Mouse (Mus musculus) liver, embryonic 14.5 days (tissue): Measurements from ENCODE around the gene Slc51b. TPM values are rescaled to one million over a fixed set of nuclear protein-coding genes. Genes with fewer than 3 reads are reported as not detected.

Experiments
- ATAC-seq: fragments of 200-750 bp; cut with Nextera tagmentation; 2 replicates; pipeline ENCODE4 v1.8.0; 2017; ENCODE audit warnings: moderate number of reproducible peaks, mild to moderate bottlenecking, moderate library complexity; ENCODE audit not compliant: insufficient read depth
- DNase-seq, 3 experiments: peaks; one replicate each; pipeline ENCODE4 v3.0.0-alpha.2; 2012 to 2013; ENCODE audit warnings: low read depth in 3 of 3, low spot score in 3 of 3
- H3K27ac ChIP-seq: fragments of 300-500 bp; sonication (generic); 2 replicates; pipeline ENCODE4 v1.5.1; 2014; ENCODE audit warnings: moderate library complexity, mild to moderate bottlenecking, control low read depth, inconsistent platforms
- H3K27me3 ChIP-seq: fragments of 300-500 bp; sonication (generic); 2 replicates; pipeline ENCODE4 v1.6.1; 2014; ENCODE audit warnings: mild to moderate bottlenecking, low read length, moderate library complexity; ENCODE audit not compliant: control insufficient read depth, insufficient read depth
- H3K36me3 ChIP-seq: fragments of 300-500 bp; sonication (generic); replicated peaks from 2 replicates; pipeline ENCODE4 v1.6.1; 2014; ENCODE audit warnings: low read depth; ENCODE audit not compliant: control insufficient read depth, insufficient read depth
- H3K4me1 ChIP-seq, 2 experiments: fragments of 200-500 bp in 1 of 2; fragments of 300-500 bp in 1 of 2; sonication (generic) in 1 of 2; replicated peaks; 2 replicates each; pipeline ENCODE4 v1.6.1; 2012 to 2014; ENCODE audit warnings: antibody characterized with exemption in 1 of 2, inconsistent platforms in 1 of 2, low read length in 1 of 2; ENCODE audit not compliant: control insufficient read depth in 2 of 2, insufficient read depth in 2 of 2
- H3K4me2 ChIP-seq: fragments of 300-500 bp; sonication (generic); 2 replicates; pipeline ENCODE4 v1.6.1; 2014; ENCODE audit warnings: low read depth, mild to moderate bottlenecking, control low read depth, moderate library complexity
- H3K4me3 ChIP-seq, 2 experiments: fragments of 200-500 bp in 1 of 2; fragments of 300-500 bp in 1 of 2; sonication (generic) in 1 of 2; 2 replicates each; pipeline ENCODE4 v1.5.1; 2012 to 2014; ENCODE audit warnings: low read depth in 2 of 2, low read length in 2 of 2, mild to moderate bottlenecking in 2 of 2, control low read depth in 1 of 2, inconsistent platforms in 1 of 2, moderate library complexity in 1 of 2; ENCODE audit not compliant: insufficient read depth in 1 of 2
- H3K9ac ChIP-seq: fragments of 300-500 bp; sonication (generic); replicated peaks from 2 replicates; pipeline ENCODE4 v1.6.1; 2014; ENCODE audit warnings: mild to moderate bottlenecking, control low read depth, moderate library complexity
- H3K9me3 ChIP-seq: fragments of 300-500 bp; sonication (generic); 2 replicates; pipeline ENCODE4 v1.6.1; 2016; ENCODE audit warnings: low read length, mixed read lengths; ENCODE audit not compliant: control insufficient read depth
- CTCF ChIP-seq: IDR thresholded peaks from 2 replicates; pipeline ENCODE4 v1.5.1; 2016; ENCODE audit warnings: antibody characterized with exemption, low read depth, control low read depth
- EP300 ChIP-seq: IDR thresholded peaks from 2 replicates; pipeline ENCODE4 v1.6.1; 2016; ENCODE audit warnings: antibody characterized with exemption, low read depth
- WGBS: fragments of 180-500 bp; shearing (Covaris S2); extraction: QIAGEN DNeasy Blood & Tissue Kit; methylation state at CpG from one replicate; pipeline ENCODE4 v1.1.7; 2014; ENCODE audit not compliant: insufficient replicate concordance; 5-methylcytosine and 5-hydroxymethylcytosine counted together
- polyA plus RNA-seq, 2 experiments: library from polyadenylated mRNA; depleted of rRNA in 1 of 2; stranded (reverse) in 1 of 2; unstranded in 1 of 2; fragments of >200 nt; fragmentation: Nextera tagmentation in 1 of 2; extraction: Ambion mirVana in 1 of 2; gene quantifications; 2 replicates each; pipeline versions ENCODE4 v1.2.1 to v1.2.3; 2012 to 2014

The Slc51b gene
- polyA plus RNA-seq, 2 experiments, result 0.04 TPM; not detected in 1

DNA sequence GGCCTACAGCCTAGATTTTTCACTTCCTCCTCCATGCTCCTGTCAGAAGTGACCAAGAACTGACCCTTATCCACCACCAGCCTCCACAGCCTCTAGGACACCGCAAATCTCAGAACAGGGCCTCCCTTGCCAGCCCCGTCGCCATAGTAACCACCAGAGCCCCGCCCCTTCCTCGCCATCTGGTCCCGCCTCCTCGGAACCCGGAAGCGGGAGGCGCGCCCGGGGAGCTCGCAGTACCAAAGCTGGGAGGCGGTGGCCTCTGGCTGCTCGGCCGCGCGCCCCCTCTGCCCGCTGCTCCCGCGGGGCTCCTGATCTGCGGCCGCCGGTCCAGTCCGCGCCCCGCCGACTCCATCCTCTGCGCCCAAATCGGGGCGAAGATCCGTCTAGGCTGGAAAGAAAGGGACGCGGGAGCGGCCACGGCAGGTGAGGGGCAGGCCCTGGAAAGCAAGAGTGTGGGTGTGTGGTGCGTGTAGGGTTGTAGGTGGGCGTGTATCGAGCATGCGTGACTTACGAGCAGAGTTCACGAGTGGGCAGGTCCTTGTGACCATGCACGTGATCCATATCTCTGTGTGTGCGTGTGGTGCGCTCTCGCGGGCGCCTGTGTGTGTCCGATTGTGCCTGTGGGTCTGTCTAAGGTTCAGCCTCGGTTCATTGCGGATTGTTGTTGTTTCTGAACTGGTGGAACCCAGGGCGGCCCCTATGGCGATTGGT lies 38.1 kb upstream of the Slc51b start, which contains the start of gene Spg21:
Gene Spg21, plus strand, starts transcription at position 216 of the 711 bp plus-strand sequence.
- H3K27ac ChIP-seq, result no peak within 1 kb of the TSS
- peak; percentile 87 for ATAC-seq
- H3K27me3 ChIP-seq, result no peaks in the 10 kb centered on the region
- peak within 1 kb of the TSS; percentile 55 for H3K9ac ChIP-seq
- WGBS, result under 1% methylated on average over 53 of the region's 53 CpGs
- peak within 1 kb of the TSS; percentile 63 to 82 for H3K4me3 ChIP-seq
- H3K4me2 ChIP-seq, result peak within 1 kb of the TSS; percentile 73
- no peaks in the 10 kb centered on the region for H3K9me3 ChIP-seq
- H3K36me3 ChIP-seq, result peaks cover 4% of the 10 kb centered on the region
- peak; percentile 71 to 81 (median 71) for DNase-seq
- H3K4me1 ChIP-seq, result peaks cover 2 to 11% of the 10 kb centered on the region in 2 experiments
- TF ChIP-seq EP300 (no peak), CTCF (no peak)

DNA sequence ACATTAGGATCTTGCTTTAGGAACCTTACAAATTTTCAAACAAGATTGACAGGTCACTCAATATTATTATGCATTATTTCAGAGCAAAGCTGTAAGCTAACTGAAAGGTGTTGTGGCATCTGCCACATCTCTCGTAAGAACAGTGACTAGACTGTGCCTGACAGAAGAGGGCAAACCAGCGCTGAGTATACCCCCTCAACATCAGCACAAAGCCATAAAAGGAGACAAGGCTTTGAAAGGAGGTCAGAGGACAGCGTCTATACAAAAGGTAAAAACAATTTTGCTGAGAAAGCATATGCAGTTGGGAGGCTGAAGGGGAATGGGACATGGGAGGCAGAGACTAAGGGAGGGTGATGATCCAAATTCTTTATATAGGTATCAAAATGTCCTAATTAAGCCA lies 37.4 kb upstream of the Slc51b start:
- H3K27ac ChIP-seq, result no peak overlapping the region
- TF ChIP-seq EP300 (no peak), CTCF (no peak)
- no peak overlapping the region for H3K4me2 ChIP-seq
- no peaks in the 10 kb centered on the region for H3K36me3 ChIP-seq
- peaks cover 2 to 11% of the 10 kb centered on the region in 2 experiments for H3K4me1 ChIP-seq
- no peak for ATAC-seq
- H3K9ac ChIP-seq, result no peak overlapping the region
- H3K9me3 ChIP-seq, result no peaks in the 10 kb centered on the region
- DNase-seq, result no peak
- WGBS, result 65% methylated on average over 3 of the region's 3 CpGs
- H3K4me3 ChIP-seq, result no peak overlapping the region
- no peaks in the 10 kb centered on the region for H3K27me3 ChIP-seq

DNA sequence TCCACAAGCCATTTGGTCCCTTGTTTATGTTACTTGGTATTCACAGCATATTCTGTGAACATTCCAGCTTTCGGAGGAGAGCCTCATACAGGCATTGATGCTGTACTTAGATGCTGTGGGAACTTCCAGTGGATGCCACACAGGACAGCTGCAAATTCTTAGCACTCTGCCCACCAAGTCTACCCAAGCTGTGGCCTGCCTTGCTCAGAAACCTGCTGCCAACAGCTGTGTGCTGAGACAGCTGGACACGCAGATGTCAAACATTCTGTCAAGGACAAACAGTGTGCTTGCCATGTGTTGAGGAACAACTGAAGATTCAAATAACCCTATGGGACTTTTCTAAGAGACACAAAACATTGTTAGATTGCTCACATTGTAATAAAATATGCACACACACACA lies 36.2 kb upstream of the Slc51b start:
- TF ChIP-seq EP300, result no peak
- TF ChIP-seq CTCF, result no peak

DNA sequence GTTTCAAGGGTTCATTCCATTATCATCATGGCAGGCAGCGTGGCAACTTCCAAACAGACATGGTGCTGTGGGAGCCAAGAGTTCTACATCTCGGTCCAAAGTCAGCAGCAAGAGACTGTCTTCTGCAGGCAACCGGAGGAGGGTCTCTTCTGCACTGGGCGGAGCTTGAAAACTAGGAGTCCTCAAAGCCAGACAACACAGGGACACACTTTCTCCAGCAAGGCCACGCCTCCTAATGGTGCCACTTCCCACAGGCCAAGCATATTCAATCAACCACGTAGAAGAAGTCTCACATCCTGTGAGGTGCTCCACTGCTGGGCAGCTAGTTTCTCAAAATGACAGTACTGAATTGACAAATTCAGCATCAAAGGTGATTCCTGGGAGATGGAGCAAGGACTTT lies 25.2 kb upstream of the Slc51b start:
- WGBS, result 76% methylated on average over 6 of the region's 6 CpGs

More for the DNA sequence above, 36.2 kb upstream of the Slc51b start:
- no peaks in the 10 kb centered on the region for H3K36me3 ChIP-seq
- no peak overlapping the region for H3K4me2 ChIP-seq
- no peak overlapping the region for H3K9ac ChIP-seq
- WGBS, result 75% methylated on average over 2 of the region's 2 CpGs
- no peak overlapping the region for H3K4me3 ChIP-seq
- H3K4me1 ChIP-seq, result peaks cover 2 to 11% of the 10 kb centered on the region in 2 experiments; a peak in 3 of 4 replicates
- no peaks in the 10 kb centered on the region for H3K27me3 ChIP-seq
- no peak overlapping the region for H3K27ac ChIP-seq
- ATAC-seq, result no peak
- no peak for DNase-seq
- no peaks in the 10 kb centered on the region for H3K9me3 ChIP-seq

DNA sequence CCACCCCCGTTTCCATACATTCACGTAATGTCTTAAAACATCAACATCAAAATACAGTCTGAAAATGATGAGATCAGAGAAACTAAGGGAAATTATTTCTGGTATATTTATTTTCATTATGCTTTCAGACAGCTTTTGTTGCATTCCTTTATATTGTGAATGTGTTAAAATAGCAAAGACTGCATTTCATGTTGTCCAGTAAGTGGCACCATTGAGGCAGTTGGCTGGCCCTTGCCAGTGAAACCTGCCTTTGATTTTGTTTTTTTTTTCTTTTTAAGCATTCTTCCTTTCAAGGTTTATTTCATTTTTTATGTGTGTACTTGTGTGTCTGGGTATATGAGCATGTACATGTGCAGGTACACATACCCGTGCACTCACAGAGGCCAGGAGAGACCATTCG lies 21.9 kb upstream of the Slc51b start:
- Histone ChIP-seq H3K9me3 (no peaks in the 10 kb centered on the region), H3K27ac (no peak overlapping the region), H3K4me1 (no peaks in the 10 kb centered on the region), H3K27me3 (no peaks in the 10 kb centered on the region), H3K4me3 (no peak overlapping the region), H3K4me2 (no peak overlapping the region), H3K36me3 (peaks cover 17% of the 10 kb centered on the region), H3K9ac (no peak overlapping the region)
- TF ChIP-seq EP300 (no peak), CTCF (no peak)
- WGBS, result 87% methylated on average over 4 of the region's 4 CpGs
- ATAC-seq (no peak), DNase-seq (no peak)

More for the DNA sequence above, 25.2 kb upstream of the Slc51b start:
- DNase-seq (no peak), ATAC-seq (no peak)
- no peaks in the 10 kb centered on the region for H3K4me1 ChIP-seq
- no peaks in the 10 kb centered on the region for H3K9me3 ChIP-seq
- no peak overlapping the region for H3K4me2 ChIP-seq
- no peak overlapping the region for H3K4me3 ChIP-seq
- no peak overlapping the region for H3K27ac ChIP-seq
- H3K36me3 ChIP-seq, result peaks cover 19% of the 10 kb centered on the region
- H3K9ac ChIP-seq, result no peak overlapping the region
- H3K27me3 ChIP-seq, result no peaks in the 10 kb centered on the region
- TF ChIP-seq EP300 (no peak), CTCF (no peak)
